Mouse (Mus musculus) liver, adult (tissue): ENCODE measurements around the gene Itgb7.

Experiments
- GATA4 ChIP-seq: IDR thresholded peaks from 2 replicates; pipeline ENCODE4 v1.6.1; 2014; ENCODE audit warnings: mild to moderate bottlenecking, low read length; ENCODE audit not compliant: insufficient replicate concordance

The Itgb7 gene

GRCm38 (mm10) chr15:102256431-102257201 lies 24.9 kb upstream of the Itgb7 start:
- TF ChIP-seq GATA4, result no peak

- TF ChIP-seq GATA4, result no peak
Observed at GRCm38 (mm10) chr15:102255547-102256255, 24.0 kb upstream of the Itgb7 start.

GRCm38 (mm10) chr15:102250521-102250920 lies 18.8 kb upstream of the Itgb7 start:
- TF ChIP-seq GATA4, result no peak

GRCm38 (mm10) chr15:102249967-102250366 lies 18.2 kb upstream of the Itgb7 start:
- no peak for TF ChIP-seq GATA4

GRCm38 (mm10) chr15:102249251-102249691 lies 17.5 kb upstream of the Itgb7 start:
- TF ChIP-seq GATA4, result no peak

- TF ChIP-seq GATA4, result no peak
Observed at GRCm38 (mm10) chr15:102248812-102249191, 17.1 kb upstream of the Itgb7 start.

GRCm38 (mm10) chr15:102248131-102248811 lies 16.5 kb upstream of the Itgb7 start:
- TF ChIP-seq GATA4, result no peak

- no peak for TF ChIP-seq GATA4
Observed at GRCm38 (mm10) chr15:102247252-102248130, 15.7 kb upstream of the Itgb7 start.

GRCm38 (mm10) chr15:102246866-102247251 lies 15.1 kb upstream of the Itgb7 start:
- TF ChIP-seq GATA4, result no peak

GRCm38 (mm10) chr15:102245891-102246741 lies 14.4 kb upstream of the Itgb7 start:
- no peak for TF ChIP-seq GATA4

- TF ChIP-seq GATA4, result no peak
Observed at GRCm38 (mm10) chr15:102245461-102245881, 13.7 kb upstream of the Itgb7 start.

- no peak for TF ChIP-seq GATA4
Observed at GRCm38 (mm10) chr15:102244306-102245191, 12.8 kb upstream of the Itgb7 start.

- no peak for TF ChIP-seq GATA4
Observed at GRCm38 (mm10) chr15:102243229-102244190, 11.8 kb upstream of the Itgb7 start.
